Mouse (Mus musculus) heart, adult 2 months (tissue): Measurements from ENCODE around the gene Mfsd13b.

ENCODE experiments used
- CTCF ChIP-seq: fragments of 200-600 bp; IDR thresholded peaks from 2 replicates; pipeline ENCODE4 v1.8.1; 2022; ENCODE audit warnings: antibody characterized with exemption, mild to moderate bottlenecking, moderate library complexity
- POLR2A ChIP-seq: fragments of 200-500 bp; IDR thresholded peaks from 2 replicates; pipeline ENCODE4 v1.6.1; 2011; ENCODE audit warnings: mild to moderate bottlenecking, low read depth, low read length, control low read depth; ENCODE audit not compliant: insufficient read depth

DNA sequence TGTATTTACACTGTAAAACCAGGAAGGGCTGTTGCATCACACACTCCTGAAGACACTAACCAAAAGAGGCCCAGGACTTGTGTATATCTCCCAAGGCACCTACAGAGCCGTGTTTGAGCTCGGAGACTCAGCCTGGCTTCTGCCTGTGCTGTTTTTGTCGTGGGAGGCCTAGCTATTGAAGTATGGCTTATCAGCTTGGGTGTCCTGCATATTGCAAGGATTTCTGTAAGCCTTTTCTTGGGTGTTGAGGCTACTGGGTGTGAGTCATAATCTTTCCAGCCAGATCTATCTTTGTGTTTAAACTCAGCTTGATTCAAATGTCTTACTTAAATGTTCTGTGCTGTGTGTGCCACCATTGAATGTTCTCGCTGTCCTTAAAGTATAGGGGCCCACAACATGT is 45.8 kb upstream of the Mfsd13b start:
- TF ChIP-seq CTCF (no peak), POLR2A (no peak)
